Mouse (Mus musculus) forebrain, embryonic 14.5 days (tissue): ENCODE measurements around the gene Klf16. TPM values are rescaled to one million over a fixed set of nuclear protein-coding genes. Genes with fewer than 3 reads are reported as not detected.
A peak's percentile ranks its signal among the peaks of the same experiment; 100 is the strongest.

Experiments
- ATAC-seq: fragments of 200-750 bp; cut with Nextera tagmentation; 2 replicates; pipeline ENCODE4 v1.8.0; 2017; ENCODE audit warnings: mild to moderate bottlenecking, moderate library complexity
- DNase-seq: peaks from one replicate; pipeline ENCODE4 v3.0.0-alpha.2; 2015; ENCODE audit warnings: low spot score
- H3K27ac ChIP-seq: fragments of 300-500 bp; sonication (generic); 2 replicates; pipeline ENCODE4 v1.5.1; 2014; ENCODE audit warnings: low read depth, mild to moderate bottlenecking, control low read depth, low read length, moderate library complexity
- H3K27me3 ChIP-seq: fragments of 300-500 bp; sonication (generic); replicated peaks from 2 replicates; pipeline ENCODE4 v1.6.1; 2014; ENCODE audit warnings: low read length, control low read depth, mixed read lengths; ENCODE audit not compliant: control insufficient read depth, insufficient read depth
- H3K36me3 ChIP-seq: fragments of 300-500 bp; sonication (generic); 2 replicates; pipeline ENCODE4 v1.6.1; 2014; ENCODE audit warnings: low read length, control low read depth; ENCODE audit not compliant: control insufficient read depth, insufficient read depth
- H3K4me1 ChIP-seq: fragments of 300-500 bp; sonication (generic); 2 replicates; pipeline ENCODE4 v1.6.1; 2014; ENCODE audit warnings: antibody characterized with exemption, low read length, control low read depth; ENCODE audit not compliant: control insufficient read depth, insufficient read depth
- H3K4me2 ChIP-seq: fragments of 300-500 bp; sonication (generic); 2 replicates; pipeline ENCODE4 v1.6.1; 2014; ENCODE audit warnings: mild to moderate bottlenecking, control low read depth, low read length
- H3K4me3 ChIP-seq: fragments of 300-500 bp; sonication (generic); 2 replicates; pipeline ENCODE4 v1.5.1; 2014; ENCODE audit warnings: low read depth, low read length, control low read depth
- H3K9ac ChIP-seq: fragments of 300-500 bp; sonication (generic); 2 replicates; pipeline ENCODE4 v1.6.1; 2014; ENCODE audit warnings: mild to moderate bottlenecking, low read length, control low read depth, moderate library complexity
- H3K9me3 ChIP-seq: fragments of 300-500 bp; sonication (generic); replicated peaks from 2 replicates; pipeline ENCODE4 v1.6.1; 2016; ENCODE audit warnings: low read length, control low read depth, mixed read lengths; ENCODE audit not compliant: control insufficient read depth
- WGBS: fragments of 180-500 bp; shearing (Covaris S2); extraction: QIAGEN DNeasy Blood & Tissue Kit; methylation state at CpG from one replicate; pipeline ENCODE4 v1.1.7; 2014; 5-methylcytosine and 5-hydroxymethylcytosine counted together
- polyA plus RNA-seq: library from polyadenylated mRNA; unstranded; fragments of >200 nt; fragmentation: Nextera tagmentation; extraction: Ambion mirVana; gene quantifications from 2 replicates; pipeline ENCODE4 v1.2.1, GENCODE M21; 2014

Klf16 gene
- polyA plus RNA-seq, 1 experiment from 2014 or later, result 6.2 TPM

GRCm38 (mm10) chr10:80570871-80571836 lies 6.0 kb downstream of the Klf16 start:
- WGBS, result 18% methylated on average over 30 of the region's 30 CpGs
- peaks cover 9% of the 10 kb centered on the region; the same call in 1 of the 2 replicates for H3K36me3 ChIP-seq
- peak overlapping the region; percentile 54 for H3K9ac ChIP-seq
- ATAC-seq (no peak), DNase-seq (peak; percentile 33)
- no peaks in the 10 kb centered on the region for H3K27me3 ChIP-seq
- peak overlapping the region; percentile 44 for H3K27ac ChIP-seq
- peaks cover 31% of the 10 kb centered on the region for H3K4me1 ChIP-seq
- no peaks in the 10 kb centered on the region for H3K9me3 ChIP-seq
- H3K4me2 ChIP-seq, result peak overlapping the region; percentile 36
- peak overlapping the region; percentile 8; the same call in 1 of the 2 replicates for H3K4me3 ChIP-seq

GRCm38 (mm10) chr10:80570419-80570818 lies 6.7 kb downstream of the Klf16 start:
- WGBS, result 89% methylated on average over 10 of the region's 10 CpGs
- no peaks in the 10 kb centered on the region for H3K9me3 ChIP-seq
- no peak overlapping the region for H3K4me3 ChIP-seq
- no peak overlapping the region for H3K4me2 ChIP-seq
- peaks cover 24% of the 10 kb centered on the region for H3K4me1 ChIP-seq
- peaks cover 9% of the 10 kb centered on the region; the same call in 1 of the 2 replicates for H3K36me3 ChIP-seq
- no peak overlapping the region; the same call in 1 of the 2 replicates for H3K9ac ChIP-seq
- H3K27ac ChIP-seq, result no peak overlapping the region
- ATAC-seq (no peak), DNase-seq (no peak)
- no peaks in the 10 kb centered on the region for H3K27me3 ChIP-seq

DNA sequence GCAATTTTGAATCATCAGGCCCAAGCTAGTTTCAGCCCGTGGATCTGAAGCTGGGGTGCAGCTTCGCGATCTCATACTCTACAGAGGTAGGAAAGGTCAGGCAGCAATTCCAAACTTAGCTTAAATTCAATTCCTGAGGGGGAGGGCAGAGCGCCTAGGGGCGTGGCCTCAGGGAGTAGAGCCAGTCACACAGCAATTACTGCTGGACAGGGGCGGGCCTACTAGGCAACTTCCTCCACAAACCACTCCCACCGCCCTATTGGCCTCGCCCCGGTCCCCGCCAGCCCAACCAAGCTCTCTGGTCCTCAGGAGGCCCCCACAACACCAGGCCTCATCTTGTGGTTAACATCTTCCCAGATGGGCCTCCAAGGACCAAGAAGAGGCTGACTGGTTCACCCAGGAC lies 7.5 kb downstream of the Klf16 start:
- DNase-seq, result no peak

GRCm38 (mm10) chr10:80568876-80569275 lies 8.2 kb downstream of the Klf16 start:
- Histone ChIP-seq H3K27me3 (no peaks in the 10 kb centered on the region), H3K9me3 (no peaks in the 10 kb centered on the region), H3K36me3 (peaks cover 9% of the 10 kb centered on the region; the same call in 1 of the 2 replicates), H3K27ac (no peak overlapping the region), H3K4me1 (peaks cover 19% of the 10 kb centered on the region), H3K9ac (no peak overlapping the region), H3K4me2 (no peak overlapping the region), H3K4me3 (no peak overlapping the region)
- ATAC-seq, result no peak
- DNase-seq, result no peak
- WGBS, result 95% methylated on average over 29 of the region's 29 CpGs

More for the DNA sequence above, 7.5 kb downstream of the Klf16 start:
- Histone ChIP-seq H3K9me3 (no peaks in the 10 kb centered on the region), H3K27me3 (no peaks in the 10 kb centered on the region), H3K4me2 (no peak overlapping the region), H3K4me1 (peaks cover 24% of the 10 kb centered on the region), H3K36me3 (peaks cover 9% of the 10 kb centered on the region; the same call in 1 of the 2 replicates), H3K4me3 (no peak overlapping the region), H3K27ac (no peak overlapping the region), H3K9ac (no peak overlapping the region)
- ATAC-seq, result no peak
- 46% methylated on average over 10 of the region's 10 CpGs for WGBS

- peaks cover 18% of the 10 kb centered on the region for H3K4me1 ChIP-seq
- no peaks in the 10 kb centered on the region for H3K9me3 ChIP-seq
- 0 out of 2 replicates have a peak overlapping the region, but pooled peaks have one; percentile 1 for H3K4me3 ChIP-seq
- no peaks in the 10 kb centered on the region for H3K27me3 ChIP-seq
- 12% methylated on average over 17 of the region's 17 CpGs for WGBS
- ATAC-seq, result peak; percentile 75
- H3K27ac ChIP-seq, result peak overlapping the region; percentile 71
- peak overlapping the region; percentile 30 for H3K4me2 ChIP-seq
- DNase-seq, result peak; percentile 89
- peaks cover 9% of the 10 kb centered on the region; the same call in 1 of the 2 replicates for H3K36me3 ChIP-seq
- 0 out of 2 replicates have a peak overlapping the region, but pooled peaks have one; percentile 10 for H3K9ac ChIP-seq
Observed at GRCm38 (mm10) chr10:80566375-80567092, 10.6 kb downstream of the Klf16 start.

DNA sequence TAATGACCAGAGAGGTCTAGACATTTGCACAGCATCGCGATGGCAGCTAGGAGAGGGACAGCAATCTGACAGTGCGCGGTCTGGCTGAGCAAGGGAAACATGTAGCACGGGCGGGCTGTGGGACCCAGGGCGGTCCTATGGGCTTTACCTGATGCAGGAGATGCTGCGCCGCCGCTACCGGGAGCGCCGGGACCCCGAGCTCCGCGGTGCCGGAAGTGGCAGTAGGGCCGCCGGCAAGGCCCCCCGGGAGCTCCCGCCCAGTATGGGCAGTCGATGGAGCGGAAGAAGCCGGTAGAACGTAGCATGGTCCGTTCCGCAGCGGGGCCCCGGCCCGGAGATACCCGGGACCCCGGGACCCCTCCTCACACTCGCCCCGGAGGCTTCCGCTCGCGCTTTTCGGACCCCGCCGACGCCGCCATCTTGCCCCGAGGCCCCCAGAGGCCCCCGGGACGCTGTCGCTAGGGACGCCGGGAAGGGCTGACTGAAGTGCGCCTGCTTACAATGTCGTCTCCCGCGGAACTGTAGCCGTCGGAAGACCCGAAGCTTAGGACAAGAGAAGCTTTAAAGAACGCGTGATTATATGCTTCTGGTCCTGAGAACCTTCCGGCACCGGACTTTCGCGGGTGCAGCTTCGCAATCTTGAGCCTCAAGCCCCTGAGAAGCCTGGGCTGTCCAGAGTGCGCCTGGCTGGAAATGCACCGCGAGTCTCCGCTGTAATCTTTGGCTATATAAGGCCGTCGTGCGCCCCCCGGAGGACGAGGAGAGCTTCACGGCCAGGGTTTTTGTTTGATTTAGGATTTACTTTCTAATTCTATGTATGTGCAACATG lies 15.8 kb downstream of the Klf16 start, which contains the start of gene Rexo1:
Gene Rexo1, minus strand, starts transcription at position 445 of the 829 bp plus-strand sequence.
- H3K9me3 ChIP-seq, result no peaks in the 10 kb centered on the region
- peak within 1 kb of the TSS; percentile 98 for H3K4me3 ChIP-seq
- no peaks in the 10 kb centered on the region for H3K27me3 ChIP-seq
- peak within 1 kb of the TSS; percentile 92 for H3K27ac ChIP-seq
- H3K9ac ChIP-seq, result peak within 1 kb of the TSS; percentile 95
- H3K4me1 ChIP-seq, result peaks cover 14% of the 10 kb centered on the region
- ATAC-seq, result peak; percentile 88
- WGBS, result under 1% methylated on average over 71 of the region's 72 CpGs
- peak within 1 kb of the TSS; percentile 94 for H3K4me2 ChIP-seq
- DNase-seq, result peak; percentile 97
- no peaks in the 10 kb centered on the region; the same call in 1 of the 2 replicates for H3K36me3 ChIP-seq

- H3K27ac ChIP-seq, result no peak overlapping the region
- H3K4me2 ChIP-seq, result peak overlapping the region; percentile 94
- H3K4me1 ChIP-seq, result peaks cover 14% of the 10 kb centered on the region
- peak overlapping the region; percentile 98 for H3K4me3 ChIP-seq
- H3K36me3 ChIP-seq, result no peaks in the 10 kb centered on the region; the same call in 1 of the 2 replicates
- peak overlapping the region; percentile 95 for H3K9ac ChIP-seq
- ATAC-seq (no peak), DNase-seq (no peak)
- no peaks in the 10 kb centered on the region for H3K9me3 ChIP-seq
- no peaks in the 10 kb centered on the region for H3K27me3 ChIP-seq
- 2% methylated on average over 13 of the region's 13 CpGs for whole genome bisulfite sequencing
Observed at GRCm38 (mm10) chr10:80560621-80561020, 16.5 kb downstream of the Klf16 start.

DNA sequence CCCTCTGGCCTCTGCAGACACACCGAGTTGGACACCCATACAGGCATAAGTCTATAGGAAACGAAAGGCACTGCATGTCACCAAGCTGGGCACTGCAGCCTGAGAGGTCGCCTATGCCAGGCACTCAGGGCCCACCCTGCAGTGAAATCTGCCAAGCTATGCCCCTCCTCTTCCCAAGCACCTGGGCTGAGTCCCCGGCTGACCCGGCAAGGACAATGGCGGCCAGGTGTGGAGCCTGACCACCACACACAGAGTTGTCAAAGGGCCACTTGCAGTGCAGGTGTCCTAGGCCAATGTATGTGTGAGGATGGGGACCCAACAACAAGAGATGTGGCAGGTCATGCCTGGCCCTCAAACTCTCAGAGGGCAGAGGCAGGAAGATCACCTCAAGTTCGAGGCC lies 17.7 kb downstream of the Klf16 start:
- H3K27ac ChIP-seq, result no peak overlapping the region
- DNase-seq, result no peak
- H3K27me3 ChIP-seq, result no peaks in the 10 kb centered on the region
- 91% methylated on average over 7 of the region's 7 CpGs for WGBS
- H3K9me3 ChIP-seq, result no peaks in the 10 kb centered on the region
- H3K4me2 ChIP-seq, result no peak overlapping the region
- no peak overlapping the region for H3K9ac ChIP-seq
- no peak for ATAC-seq
- H3K36me3 ChIP-seq, result no peaks in the 10 kb centered on the region
- no peak overlapping the region for H3K4me3 ChIP-seq
- peaks cover 14% of the 10 kb centered on the region for H3K4me1 ChIP-seq
